Mouse (Mus musculus) 3134 (cell line): ENCODE measurements at regions not wholly inside any gene's neighbourhood (a gene's known extent, or its start where the extent isn't known, plus 50 kb on each side); places are given as distances from the start of the nearest gene placed in this dataset.

Experiments used
- DNase-seq: peaks from one replicate; pipeline ENCODE4 v3.0.0-alpha.2; 2011; ENCODE audit warnings: low spot score; ENCODE audit not compliant: insufficient read length; ENCODE audit errors: extremely low read depth

- DNase-seq, result no peak
Observed at GRCm38 (mm10) chr13:39950203-39950602, 411.0 kb downstream of the Ofcc1 start.

GRCm38 (mm10) chr13:39935216-39935615 is 426.0 kb downstream of the Ofcc1 start:
- DNase-seq, result no peak

GRCm38 (mm10) chr13:39931487-39931886 is 429.8 kb downstream of the Ofcc1 start:
- no peak for DNase-seq

- DNase-seq, result no peak
Observed at GRCm38 (mm10) chr13:39928573-39928972, 432.7 kb downstream of the Ofcc1 start.

GRCm38 (mm10) chr13:39924366-39924765 is 436.9 kb downstream of the Ofcc1 start:
- no peak for DNase-seq

GRCm38 (mm10) chr13:39923113-39923512 is 438.1 kb downstream of the Ofcc1 start:
- DNase-seq, result no peak

- no peak for DNase-seq
Observed at GRCm38 (mm10) chr13:39907720-39908119, 453.5 kb downstream of the Ofcc1 start.

- DNase-seq, result no peak
Observed at GRCm38 (mm10) chr13:39904264-39904663, 457.0 kb downstream of the Ofcc1 start.

- DNase-seq, result no peak
Observed at GRCm38 (mm10) chr13:39903319-39903718, 457.9 kb downstream of the Ofcc1 start.

GRCm38 (mm10) chr13:39899332-39899731 is 461.9 kb downstream of the Ofcc1 start:
- no peak for DNase-seq

GRCm38 (mm10) chr13:39898412-39898979 is 462.8 kb downstream of the Ofcc1 start:
- no peak for DNase-seq

- no peak for DNase-seq
Observed at GRCm38 (mm10) chr13:39894159-39894558, 467.1 kb downstream of the Ofcc1 start.

- no peak for DNase-seq
Observed at GRCm38 (mm10) chr13:39881066-39881465, 480.2 kb downstream of the Ofcc1 start.

GRCm38 (mm10) chr13:39880136-39880535 is 481.1 kb downstream of the Ofcc1 start:
- no peak for DNase-seq

GRCm38 (mm10) chr13:39877361-39878141 is 483.7 kb downstream of the Ofcc1 start:
- DNase-seq, result no peak

- DNase-seq, result no peak
Observed at GRCm38 (mm10) chr13:39852257-39852800, 508.9 kb downstream of the Ofcc1 start.

GRCm38 (mm10) chr13:39849391-39849790 is 511.9 kb downstream of the Ofcc1 start:
- peak; percentile 65 for DNase-seq

- DNase-seq, result peak; percentile 8
Observed at GRCm38 (mm10) chr13:39836053-39836584, 525.1 kb downstream of the Ofcc1 start.

GRCm38 (mm10) chr13:39835302-39835701 is 525.9 kb downstream of the Ofcc1 start:
- DNase-seq, result no peak

GRCm38 (mm10) chr13:39834521-39835245 is 526.6 kb downstream of the Ofcc1 start:
- DNase-seq, result no peak

- DNase-seq, result no peak
Observed at GRCm38 (mm10) chr13:39823965-39824555, 537.2 kb downstream of the Ofcc1 start.
